Mouse (Mus musculus): ENCODE results near the gene Rap1gap2. TPM values are rescaled to one million over a fixed set of nuclear protein-coding genes. Genes with fewer than 3 reads are reported as not detected.

Rap1gap2 gene
- total RNA-seq, 2 experiments from 2014 or later, result 139 to 144 TPM

DNA sequence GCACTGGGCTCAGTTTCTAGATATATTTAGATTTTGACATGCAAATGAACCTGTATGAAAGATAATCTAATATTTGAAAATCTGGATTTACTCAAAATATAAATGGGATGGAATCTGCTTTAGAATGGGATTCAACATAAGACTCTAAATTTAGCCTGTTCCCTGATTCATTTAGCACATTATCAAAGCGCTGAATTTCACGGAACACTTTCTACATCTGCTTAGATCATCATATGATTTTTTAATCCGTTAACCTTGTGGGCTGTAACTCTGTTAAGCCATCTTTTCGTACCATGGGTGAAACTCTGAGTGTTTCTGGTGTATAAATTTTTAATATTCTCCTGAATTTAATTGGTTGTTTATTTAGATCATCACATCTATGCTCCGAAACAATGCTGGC, 184.4 kb downstream of the Rap1gap2 start:
- DNase-seq (ENCODE audit: extremely low spot score in 1 of 2, low spot score in 1 of 2), result no peak

DNA sequence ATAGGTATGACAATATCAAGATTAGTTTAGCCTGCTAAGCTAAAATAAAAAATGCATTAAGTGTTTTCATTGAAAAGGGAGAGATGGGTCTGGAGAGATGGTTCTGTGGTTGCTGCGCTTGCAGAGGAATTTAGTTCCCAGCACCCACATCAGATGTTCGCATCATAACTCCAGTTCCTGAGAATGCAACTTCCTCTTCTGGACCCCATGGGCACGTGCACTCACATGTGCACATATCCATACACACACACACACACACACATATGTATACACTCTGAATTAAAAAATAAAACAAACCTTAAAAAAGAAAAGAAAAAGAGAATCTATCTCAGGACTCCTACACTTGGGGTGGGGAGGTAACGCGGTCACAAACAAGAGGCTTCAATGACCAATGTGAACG, 188.7 kb downstream of the Rap1gap2 start:
- DNase-seq (ENCODE audit: extremely low spot score in 1 of 2, low spot score in 1 of 2), result no peak

DNA sequence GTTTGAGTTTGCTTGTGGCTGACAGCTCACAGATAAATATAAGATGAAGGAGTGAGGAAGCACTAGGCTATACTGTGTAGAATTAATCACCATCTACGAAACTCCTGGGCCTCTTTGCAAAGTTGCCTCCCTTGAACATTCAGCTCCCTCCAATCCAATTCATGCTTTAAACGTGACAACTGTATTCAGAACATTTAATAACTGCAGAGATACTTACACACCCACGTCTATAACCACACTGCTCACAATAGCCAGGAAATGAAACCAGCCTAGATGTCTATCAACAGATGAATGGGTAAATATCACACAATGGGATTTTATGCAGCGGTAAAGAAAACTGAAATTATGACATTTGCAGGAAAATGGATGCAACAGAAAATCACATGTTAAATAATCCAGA, 189.6 kb downstream of the Rap1gap2 start:
- no peak for DNase-seq (ENCODE audit: extremely low spot score in 1 of 2, low spot score in 1 of 2)

DNA sequence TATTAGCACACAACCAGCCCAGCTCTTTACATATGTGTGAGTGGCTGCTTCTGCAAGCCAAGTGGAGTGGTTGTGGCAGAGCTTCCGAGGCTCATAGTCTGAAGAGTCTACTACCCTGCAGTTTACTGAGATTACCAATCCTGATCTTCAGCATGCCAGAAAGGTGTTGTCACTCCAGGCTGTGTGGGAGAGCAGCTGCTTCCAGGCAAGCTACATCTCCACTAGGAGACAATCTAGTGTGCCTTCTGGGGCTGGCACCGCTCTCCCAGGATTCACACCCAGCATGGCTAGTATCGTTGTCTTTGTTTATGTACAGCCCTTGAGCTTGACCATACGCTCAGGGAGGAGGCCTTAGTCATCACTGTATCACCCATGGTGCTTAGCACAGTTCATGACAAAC, 191.1 kb downstream of the Rap1gap2 start:
- no peak for DNase-seq (ENCODE audit: extremely low spot score in 1 of 2, low spot score in 1 of 2)

DNA sequence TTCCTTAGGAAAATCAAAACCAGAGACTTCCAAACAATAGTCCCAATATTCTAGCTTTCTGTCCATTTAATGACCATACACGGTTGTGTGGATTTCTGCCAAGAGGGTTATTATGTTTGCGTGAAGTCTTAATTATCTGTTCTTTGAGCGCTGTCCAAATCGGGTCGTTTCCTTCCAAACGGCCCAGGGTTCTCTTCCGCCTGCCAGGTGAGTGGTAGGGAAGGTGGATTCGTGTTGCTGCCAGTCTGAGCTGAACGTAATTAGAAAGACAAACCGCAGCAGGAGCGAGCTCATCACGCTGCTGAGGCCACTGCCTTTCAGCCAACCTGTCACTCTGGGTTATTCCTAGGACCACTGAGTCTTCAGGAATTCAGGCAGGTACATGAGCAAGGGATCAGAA, 195.0 kb downstream of the Rap1gap2 start:
- DNase-seq (ENCODE audit: extremely low spot score in 1 of 2, low spot score in 1 of 2), result no peak

DNA sequence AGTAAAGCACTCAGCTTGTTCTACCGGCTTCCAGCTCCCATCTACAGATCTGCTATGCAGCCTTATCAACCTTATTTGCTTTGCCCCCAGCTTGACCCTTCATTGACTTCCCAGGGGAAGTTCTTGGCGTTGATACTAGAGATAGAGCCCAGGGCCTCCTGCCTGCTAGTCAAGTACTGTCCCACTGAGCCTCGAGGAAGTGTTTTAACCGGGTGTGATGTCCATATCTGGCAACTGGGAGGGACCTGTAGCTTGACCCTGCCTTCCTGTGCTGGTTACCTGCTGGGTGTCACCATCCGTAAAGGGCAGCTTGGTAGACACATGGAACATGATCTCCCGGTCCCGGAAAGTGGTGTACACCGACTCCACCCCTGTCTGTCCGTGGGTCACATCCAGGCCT, 196.6 kb downstream of the Rap1gap2 start:
- no peak for DNase-seq (ENCODE audit: extremely low spot score in 1 of 2, low spot score in 1 of 2)

DNA sequence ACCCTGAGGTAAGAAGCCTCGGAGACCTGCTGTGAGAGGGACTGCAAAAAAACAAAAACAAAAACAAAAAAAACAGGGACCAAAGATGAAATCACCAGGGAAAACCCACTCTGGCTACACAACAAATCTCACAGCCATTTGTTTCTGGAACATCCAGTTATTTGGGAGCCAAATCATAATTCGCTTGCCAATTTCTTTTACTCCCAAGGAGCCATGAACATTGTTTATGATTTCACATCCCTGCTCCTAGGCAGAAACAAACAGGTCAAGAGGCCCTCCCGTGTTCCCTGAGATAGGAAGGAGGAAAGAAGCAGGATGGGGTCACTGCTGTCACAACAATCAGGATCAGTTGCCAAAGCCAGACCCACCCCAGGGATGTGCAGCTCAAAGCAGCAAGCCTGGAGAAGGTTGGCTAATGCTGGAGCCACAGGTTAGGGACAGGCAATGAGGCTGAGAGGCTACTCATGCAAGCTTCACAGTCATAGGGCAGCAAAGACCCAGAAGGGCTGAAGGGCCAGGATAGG, 197.2 kb downstream of the Rap1gap2 start:
- no peak for DNase-seq (ENCODE audit: extremely low spot score in 1 of 2, low spot score in 1 of 2)

DNA sequence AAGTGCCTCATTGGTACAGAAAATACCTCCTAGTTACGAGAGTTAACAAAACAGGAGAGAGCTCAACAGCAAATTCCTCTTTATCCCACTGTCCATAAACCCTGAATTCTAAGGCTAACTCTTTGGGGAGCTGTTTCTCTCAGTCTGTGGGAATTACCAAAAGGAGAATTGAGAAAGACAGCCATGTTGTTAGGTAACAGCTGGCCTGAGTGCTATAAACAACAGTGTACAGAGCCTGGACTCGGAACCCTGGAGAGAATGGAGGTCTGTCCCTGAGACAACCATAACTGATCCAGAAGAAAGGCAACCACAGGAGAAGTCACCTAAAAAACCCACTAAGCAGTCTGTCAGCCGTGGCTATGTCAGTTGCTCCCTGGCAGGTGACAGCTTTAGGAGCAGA, 198.3 kb downstream of the Rap1gap2 start:
- no peak for DNase-seq (ENCODE audit: extremely low spot score in 1 of 2, low spot score in 1 of 2)

DNA sequence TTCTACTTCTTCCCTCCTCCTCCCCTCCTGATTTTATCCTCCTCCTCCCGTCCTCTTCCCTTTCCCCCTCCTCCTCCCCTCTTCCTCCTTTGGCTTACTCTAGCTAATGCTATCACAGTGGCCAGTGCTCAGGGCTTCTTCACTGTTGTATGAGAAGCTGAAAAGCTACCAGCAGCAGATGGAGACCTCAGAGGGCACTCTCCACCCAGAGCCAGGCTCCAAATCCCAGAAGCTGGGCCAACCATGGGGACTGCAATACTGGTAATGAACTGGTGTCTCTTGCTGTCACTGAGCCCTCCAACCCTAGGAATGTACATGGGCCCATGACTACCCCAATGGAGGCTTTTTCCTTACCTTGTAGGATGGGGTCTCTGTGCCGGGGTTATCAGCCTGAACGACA, 198.8 kb downstream of the Rap1gap2 start:
- no peak for DNase-seq (ENCODE audit: extremely low spot score in 1 of 2, low spot score in 1 of 2)

DNA sequence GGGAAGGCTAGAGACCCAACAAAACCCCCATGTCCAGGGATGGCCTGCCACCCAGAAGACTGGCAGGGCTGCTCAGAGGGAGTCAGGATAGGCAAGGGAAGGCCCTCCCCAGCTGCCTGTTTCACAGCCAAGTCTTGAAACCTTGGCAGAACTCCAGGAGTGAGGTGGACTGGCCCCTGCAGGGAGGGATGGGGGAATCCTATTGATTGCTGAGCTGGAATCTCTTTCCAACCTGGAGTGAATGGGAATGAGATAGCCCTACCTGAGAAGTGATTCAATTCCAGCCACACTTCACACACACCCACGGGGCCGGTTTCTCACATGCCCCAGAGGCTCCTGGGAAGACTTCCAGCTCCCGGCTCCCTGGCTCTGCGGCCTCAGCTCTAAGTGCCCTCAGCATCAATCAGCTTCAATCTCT, 200.9 kb downstream of the Rap1gap2 start:
- no peak for DNase-seq (ENCODE audit: extremely low spot score in 1 of 2, low spot score in 1 of 2)

DNA sequence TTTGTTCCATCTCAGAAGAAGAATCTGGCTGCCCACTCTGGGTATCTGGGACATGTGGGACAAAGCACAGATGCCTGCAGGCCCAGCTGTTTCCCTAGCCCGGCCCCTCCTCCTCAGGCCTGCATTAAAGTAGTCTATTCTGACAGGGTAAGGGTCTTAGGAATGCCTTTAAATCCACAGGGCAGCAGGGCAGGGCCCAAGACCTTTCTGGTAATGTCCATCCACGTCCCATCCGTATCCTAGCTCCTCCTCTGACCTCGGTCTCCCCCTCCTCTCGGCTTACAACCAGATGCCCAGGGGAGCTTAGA, 201.3 kb downstream of the Rap1gap2 start:
- no peak for DNase-seq (ENCODE audit: extremely low spot score in 1 of 2, low spot score in 1 of 2)

DNA sequence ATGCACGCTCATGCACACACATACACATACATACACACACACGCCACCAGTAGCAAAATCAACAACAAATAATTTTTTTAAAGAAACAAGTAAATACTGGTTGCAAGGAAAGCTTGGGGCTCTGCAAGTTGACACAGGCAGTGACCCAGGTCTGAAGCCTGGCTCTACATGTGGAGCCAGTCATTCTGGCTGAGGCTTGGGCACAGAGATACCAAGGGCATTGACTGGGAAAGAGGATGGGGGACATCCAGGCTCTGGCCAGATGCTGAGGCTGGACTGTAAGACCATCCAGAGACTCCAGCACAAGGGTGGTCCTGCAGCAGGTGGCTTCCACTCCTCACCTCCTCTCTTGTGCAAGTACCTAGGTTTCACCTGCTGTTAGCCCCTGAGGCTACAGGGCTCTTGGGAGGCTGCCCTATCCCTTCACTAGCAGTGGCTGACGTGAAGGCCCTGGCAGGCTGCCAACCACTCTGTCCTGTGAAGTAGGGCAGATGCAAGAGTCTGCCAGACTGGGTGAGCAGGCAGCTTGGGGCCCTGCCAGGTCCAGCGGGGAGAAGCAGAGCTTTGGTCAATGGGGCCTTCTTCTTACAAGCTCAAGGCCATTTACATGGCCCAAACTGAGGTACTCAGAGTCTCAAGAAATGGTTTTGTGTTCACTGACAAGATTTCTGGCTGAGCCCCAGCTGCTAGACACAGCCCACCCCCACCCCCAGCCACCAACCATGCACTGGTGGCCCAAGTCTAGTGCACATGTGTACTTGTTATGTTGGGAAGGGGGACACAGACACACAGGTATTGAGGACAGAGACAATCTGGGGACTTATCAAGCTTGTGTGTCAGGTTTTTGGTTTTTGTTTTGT, 201.9 kb downstream of the Rap1gap2 start:
- peak; percentile 72 to 88 for DNase-seq (ENCODE audit: extremely low spot score in 1 of 2, low spot score in 1 of 2)

DNA sequence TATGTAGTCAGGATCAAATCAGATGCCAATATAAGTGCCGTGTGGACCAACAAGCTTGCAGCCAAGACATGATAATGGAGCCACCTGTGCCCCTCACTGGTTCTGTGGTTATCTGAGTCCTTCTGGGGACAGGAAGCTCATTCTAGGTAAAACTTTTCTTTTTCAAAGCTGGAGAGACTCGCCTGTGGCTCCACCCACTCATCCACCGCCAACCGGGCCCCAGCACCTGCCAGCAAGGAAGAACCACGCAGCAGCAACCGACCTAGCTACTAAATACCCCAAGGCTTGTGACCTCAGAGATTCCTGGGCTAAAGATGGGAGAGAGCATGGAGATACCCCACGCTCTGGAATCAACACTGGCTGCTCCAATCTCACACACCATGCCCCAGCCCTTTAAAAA, 205.5 kb downstream of the Rap1gap2 start:
- no peak for DNase-seq (ENCODE audit: extremely low spot score in 1 of 2, low spot score in 1 of 2)

DNA sequence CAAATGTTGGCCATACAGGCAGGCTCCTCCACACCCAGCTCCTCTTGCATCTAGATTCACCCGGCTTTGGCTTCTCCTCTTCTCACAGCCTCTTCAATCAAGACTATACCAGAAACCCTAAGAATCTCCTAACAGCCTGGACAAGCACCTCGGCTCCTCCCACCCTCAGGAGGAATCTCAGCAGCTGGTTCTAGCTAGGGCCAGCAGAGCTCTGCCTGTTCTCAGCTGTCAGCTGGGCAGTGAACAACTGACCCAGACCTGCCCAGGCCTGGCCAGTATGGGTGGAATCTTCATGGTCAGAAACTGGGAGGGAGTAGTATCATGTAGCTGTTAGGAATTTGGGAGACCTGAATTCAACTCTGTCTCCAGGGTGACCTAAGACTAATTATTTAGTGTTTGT, 206.5 kb downstream of the Rap1gap2 start:
- DNase-seq (ENCODE audit: extremely low spot score in 1 of 2, low spot score in 1 of 2), result no peak

DNA sequence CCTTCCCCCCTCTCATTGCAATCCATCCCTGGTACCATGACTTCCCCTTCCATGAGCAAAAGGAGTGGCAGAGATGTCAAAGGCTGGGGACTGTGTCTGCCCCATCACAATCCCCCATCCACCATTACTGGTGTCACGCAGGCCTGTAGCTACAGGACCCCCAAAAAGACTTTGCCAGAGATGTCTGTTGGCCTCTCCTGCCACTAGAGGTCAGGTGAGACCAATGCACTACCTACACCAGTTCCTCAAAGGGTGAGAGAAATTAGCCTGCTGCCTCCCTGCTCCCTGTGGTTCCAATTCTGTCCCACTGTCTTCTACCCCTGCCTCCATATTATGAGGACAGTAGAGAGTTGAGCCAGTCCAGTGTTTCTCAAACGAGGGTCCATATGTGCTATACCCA, 208.6 kb downstream of the Rap1gap2 start:
- DNase-seq (ENCODE audit: extremely low spot score in 1 of 2, low spot score in 1 of 2), result no peak

DNA sequence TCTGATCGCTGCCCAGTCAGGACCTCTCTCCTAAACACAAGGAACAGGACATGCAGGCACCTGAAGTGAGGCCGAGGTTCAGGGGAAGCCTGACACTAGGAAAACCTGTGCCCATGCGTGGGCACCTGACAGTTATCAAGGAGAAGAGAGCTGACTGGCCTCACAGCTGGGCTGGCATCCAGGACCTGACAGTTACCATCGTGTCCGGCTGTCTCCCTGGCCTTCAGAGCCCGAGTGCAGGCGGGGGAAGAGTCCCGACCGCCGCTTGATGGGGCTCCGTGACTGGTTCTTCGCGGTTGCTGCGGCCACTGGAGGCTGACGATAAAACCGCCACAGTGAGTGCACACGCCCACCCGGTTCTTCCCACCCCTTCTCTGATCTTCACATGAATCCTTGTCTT, 215.1 kb downstream of the Rap1gap2 start:
- DNase-seq (ENCODE audit: extremely low spot score in 1 of 2, low spot score in 1 of 2), result no peak

DNA sequence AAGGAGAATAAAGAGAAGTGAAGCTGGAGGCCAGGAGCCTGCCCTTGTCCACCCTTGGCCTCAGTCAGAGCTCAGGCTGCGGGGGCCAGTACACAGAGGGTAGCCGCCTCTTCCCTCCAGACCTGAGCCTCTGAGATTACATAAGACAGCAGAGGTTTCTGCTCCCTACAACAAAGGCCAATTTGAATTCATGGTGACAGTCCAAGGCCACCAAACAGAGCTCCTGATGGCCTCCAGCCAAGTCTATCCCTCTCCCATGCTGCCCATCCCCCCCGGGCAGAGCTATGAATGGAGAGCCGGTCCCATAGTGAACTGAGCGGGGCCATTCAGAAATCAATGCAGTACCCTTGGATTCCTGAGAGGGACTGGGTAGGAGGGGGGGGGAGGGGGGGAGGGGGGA, 217.2 kb downstream of the Rap1gap2 start:
- no peak for DNase-seq (ENCODE audit: extremely low spot score in 1 of 2, low spot score in 1 of 2)

DNA sequence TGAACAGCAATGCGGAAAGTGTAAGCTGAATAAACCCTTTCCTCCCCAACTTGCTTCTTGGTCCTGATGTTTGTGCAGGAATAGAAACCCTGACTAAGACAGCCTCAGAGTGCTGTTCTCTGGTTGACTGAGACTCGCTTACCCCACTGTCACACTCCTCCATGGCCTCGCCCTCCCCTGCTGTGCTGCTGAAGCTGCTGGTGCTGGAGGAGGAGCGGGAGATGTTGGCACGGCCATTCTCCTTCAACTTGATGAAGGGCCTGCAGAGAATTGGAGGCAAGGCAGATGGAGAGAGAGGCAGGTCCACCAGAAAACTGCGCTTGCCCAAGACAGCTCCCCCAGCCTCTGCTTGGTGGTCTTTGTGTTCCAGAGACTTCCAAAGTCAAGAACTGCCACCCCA, 217.8 kb downstream of the Rap1gap2 start:
- no peak for DNase-seq (ENCODE audit: extremely low spot score in 1 of 2, low spot score in 1 of 2)

DNA sequence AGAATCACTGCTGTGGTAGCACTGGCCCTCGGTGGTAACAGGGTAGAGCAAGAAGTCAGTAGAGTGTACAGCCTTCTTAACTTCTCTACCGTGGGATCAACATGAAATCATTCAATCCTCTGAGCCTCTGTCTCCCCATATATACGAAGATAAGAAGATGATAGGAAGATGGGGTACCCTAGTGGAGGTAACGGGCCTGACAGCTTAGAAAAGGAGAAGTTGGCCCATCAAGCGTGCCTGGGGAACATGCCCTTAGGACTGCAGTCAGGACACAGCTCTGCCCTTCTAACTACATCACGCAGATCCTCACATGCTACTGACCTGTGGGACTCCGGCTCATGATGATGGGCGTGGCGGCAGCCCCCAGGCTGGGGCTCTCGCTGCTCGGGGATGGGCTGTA, 218.8 kb downstream of the Rap1gap2 start:
- DNase-seq (ENCODE audit: extremely low spot score in 1 of 2, low spot score in 1 of 2), result no peak

DNA sequence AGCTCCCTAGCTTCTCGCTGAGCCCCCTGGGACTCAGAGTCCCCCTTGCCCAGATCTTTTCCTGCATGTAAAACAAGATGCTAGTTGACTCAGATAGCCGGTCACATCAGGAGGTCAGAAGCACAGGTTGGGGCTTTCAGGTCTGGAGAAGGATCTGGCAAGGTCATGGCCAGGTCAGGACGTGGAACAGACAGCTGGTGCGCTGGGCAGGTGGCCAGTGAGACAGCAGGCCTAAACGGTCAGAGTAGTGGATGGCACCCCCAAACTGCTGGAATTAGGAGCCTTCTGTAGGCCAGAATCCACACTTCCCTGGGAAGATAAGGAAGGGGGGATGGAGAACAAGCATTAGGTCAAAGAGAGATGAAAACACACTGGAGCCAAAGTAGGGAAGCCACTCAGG, 223.5 kb downstream of the Rap1gap2 start:
- no peak for DNase-seq (ENCODE audit: extremely low spot score in 1 of 2, low spot score in 1 of 2)

DNA sequence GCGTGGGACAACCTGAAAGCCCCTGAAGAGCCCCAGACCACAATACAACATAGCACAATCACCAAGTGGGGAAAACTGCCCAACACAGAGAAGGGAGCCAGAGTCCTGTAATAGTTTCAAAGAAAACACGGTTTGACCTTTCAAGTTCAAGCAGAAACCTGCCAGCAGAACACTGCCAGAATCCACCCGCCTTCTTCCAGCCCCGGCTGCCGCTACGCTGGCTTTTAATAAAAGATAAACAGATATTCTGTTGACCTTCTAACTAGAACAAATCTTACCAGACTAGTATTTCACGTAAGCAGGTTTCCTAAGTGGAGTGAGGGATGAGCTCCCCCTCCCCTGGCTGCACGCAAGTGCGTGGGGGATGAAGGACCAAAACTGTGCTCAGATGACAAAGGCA, 225.0 kb downstream of the Rap1gap2 start:
- DNase-seq (ENCODE audit: extremely low spot score in 1 of 2, low spot score in 1 of 2), result no peak

DNA sequence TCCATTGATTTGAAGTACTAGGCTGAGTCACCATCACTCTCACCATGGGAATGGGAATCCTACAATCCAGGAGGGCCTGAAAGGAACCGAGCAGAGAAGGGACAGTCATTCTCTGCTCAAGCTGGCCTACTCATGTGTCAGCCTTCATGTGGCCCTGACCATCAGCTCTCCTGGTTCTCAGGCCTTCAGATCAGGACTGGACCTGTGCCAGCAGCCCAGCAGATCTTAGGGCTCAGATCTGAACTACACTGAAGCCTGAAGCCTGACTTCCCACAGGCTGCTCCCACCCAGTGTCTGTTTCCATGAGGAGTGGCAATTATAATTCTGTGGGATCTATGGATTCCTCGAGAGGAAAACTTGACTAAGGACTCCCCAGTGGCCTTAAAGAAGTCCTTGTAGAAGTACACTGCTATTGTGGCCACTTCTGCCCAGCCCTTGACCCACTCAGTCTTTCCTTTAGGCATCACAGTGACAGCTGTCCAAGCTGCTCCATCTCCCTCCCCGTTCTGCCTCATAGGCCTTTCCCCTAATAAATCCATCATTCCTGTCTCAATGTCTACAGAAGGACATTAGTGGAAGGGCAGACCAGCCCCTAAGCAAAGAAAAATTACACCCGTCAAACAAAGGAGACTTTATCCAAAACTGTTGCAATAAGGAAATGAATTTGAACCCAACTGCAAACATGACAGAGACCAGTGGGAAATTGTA, 231.4 kb downstream of the Rap1gap2 start:
- DNase-seq (ENCODE audit: extremely low spot score in 1 of 2, low spot score in 1 of 2), result peak in 1 of 2 experiments; percentile 3
